Mouse (Mus musculus): Measurements from ENCODE around the gene Cpsf4.

- TF ChIP-seq EP300 (optimal IDR thresholded peaks at IDR 0.05), result no peak
- no peak for TF ChIP-seq CTCF (IDR thresholded peaks at IDR 0.05; ENCODE audit: low read depth)
These were observed 53.0 kb downstream of the Cpsf4 start for GRCm38 (mm10) chr5:145219981-145220380.

Measured in stomach, postnatal 0 days (tissue).